29 mouse cellular contexts compared by ENCODE assay signal in genomic region chr7:25210482-25210881, GRCm38 (mm10). TPM values are rescaled to one million over a fixed set of nuclear protein-coding genes. Genes with fewer than 3 reads are reported as not detected.
DNase-seq lines count a peak whose midpoint lies in the region; ATAC-seq and TF ChIP-seq lines count a peak whose summit lies in the region.
"Had no signal": no experiment of that assay in that cellular context is flagged by ENCODE, and none has a peak within 500 bp of the region (broad histone marks: within the 10 kb centered on the region; RNA-seq: fewer than 3 reads in every experiment).

No protein-coding gene starts in this region.

- peaks cover 93% of the 10 kb centered on the region for H3K4me1 ChIP-seq in liver, embryonic 13.5 days (replicated peaks)
- H3K4me1 ChIP-seq in liver, embryonic 14.5 days (replicated peaks; ENCODE audit: control insufficient read depth in 2 of 2, insufficient read depth in 2 of 2, low read length in 1 of 2), result peaks cover 17 to 33% of the 10 kb centered on the region in 2 experiments
- peaks cover 41% of the 10 kb centered on the region for H3K4me1 ChIP-seq in small intestine, adult 2 months (ENCODE audit: control insufficient read depth, insufficient read depth, insufficient read length, low read length)
- H3K4me1 ChIP-seq in stomach, postnatal 0 days (replicated peaks; ENCODE audit: control insufficient read depth, insufficient read depth), result no peaks in the 10 kb centered on the region
- H3K4me1 ChIP-seq: forebrain, embryonic 15.5 days; hindbrain, embryonic 12.5 days; limb, embryonic 12.5 days; neural tube, embryonic 15.5 days had no signal

- no peak for TF ChIP-seq CTCF in liver, embryonic 14.5 days (IDR thresholded peaks at IDR 0.05; ENCODE audit: low read depth)
- TF ChIP-seq CTCF in small intestine, adult 2 months (IDR thresholded peaks at IDR 0.05; ENCODE audit: extremely low read depth, insufficient read length, insufficient replicate concordance, low read depth, low read length), result no peak
- no peak for TF ChIP-seq CTCF in stomach, postnatal 0 days (IDR thresholded peaks at IDR 0.05; ENCODE audit: low read depth)

- 88% methylated on average over 4 of the region's 4 CpGs for WGBS in liver, embryonic 13.5 days (ENCODE audit: insufficient replicate concordance)
- WGBS in liver, embryonic 14.5 days (ENCODE audit: insufficient replicate concordance), result 93% methylated on average over 4 of the region's 4 CpGs
- WGBS in small intestine, adult 2 months, result 89% methylated on average over 4 of the region's 4 CpGs
- 86% methylated on average over 4 of the region's 4 CpGs for WGBS in stomach, postnatal 0 days

- no peak for TF ChIP-seq EP300 in liver, embryonic 14.5 days (IDR thresholded peaks at IDR 0.05; ENCODE audit: low read depth)
- TF ChIP-seq EP300 in stomach, postnatal 0 days (optimal IDR thresholded peaks at IDR 0.05), result no peak

- H3K27me3 ChIP-seq in liver, embryonic 13.5 days, result no peaks in the 10 kb centered on the region
- H3K27me3 ChIP-seq in liver, embryonic 14.5 days (ENCODE audit: control insufficient read depth, insufficient read depth, low read length), result no peaks in the 10 kb centered on the region
- H3K27me3 ChIP-seq in small intestine, adult 2 months (ENCODE audit: control insufficient read depth, insufficient read depth, low read length), result no peaks in the 10 kb centered on the region
- no peaks in the 10 kb centered on the region for H3K27me3 ChIP-seq in stomach, postnatal 0 days (ENCODE audit: control insufficient read depth, insufficient read depth, low read length)
- H3K27me3 ChIP-seq: forebrain, embryonic 15.5 days; heart, embryonic 15.5 days; hindbrain, embryonic 12.5 days; intestine, embryonic 15.5 days; limb, embryonic 12.5 days; neural tube, embryonic 15.5 days had no signal

- peak overlapping the region; percentile 67; the same call in 1 of the 2 replicates for H3K9ac ChIP-seq in liver, embryonic 13.5 days
- H3K9ac ChIP-seq in liver, embryonic 14.5 days (replicated peaks), result 0 out of 2 replicates have a peak overlapping the region, but pooled peaks have one; percentile 25
- H3K9ac ChIP-seq in stomach, postnatal 0 days (ENCODE audit: low read length), result no peak overlapping the region
- H3K9ac ChIP-seq: forebrain, embryonic 15.5 days; heart, embryonic 15.5 days; hindbrain, embryonic 12.5 days; intestine, embryonic 15.5 days; limb, embryonic 12.5 days; neural tube, embryonic 15.5 days had no signal

- H3K9me3 ChIP-seq in liver, embryonic 13.5 days (replicated peaks), result no peaks in the 10 kb centered on the region
- H3K9me3 ChIP-seq in liver, embryonic 14.5 days (ENCODE audit: control insufficient read depth, low read length), result no peaks in the 10 kb centered on the region
- H3K9me3 ChIP-seq in stomach, postnatal 0 days (ENCODE audit: control insufficient read depth, low read length), result no peaks in the 10 kb centered on the region
- H3K9me3 ChIP-seq: forebrain, embryonic 15.5 days; heart, embryonic 15.5 days; hindbrain, embryonic 12.5 days; intestine, embryonic 15.5 days; limb, embryonic 12.5 days; neural tube, embryonic 15.5 days had no signal

- H3K4me3 ChIP-seq in liver, embryonic 13.5 days (replicated peaks), result peak overlapping the region; percentile 48; the same call in 1 of the 2 replicates
- H3K4me3 ChIP-seq in liver, embryonic 14.5 days (ENCODE audit: insufficient read depth in 1 of 2, low read depth in 2 of 2, low read length in 2 of 2), result 0 out of 4 replicates have a peak overlapping the region, but pooled peaks of 1 of the 2 experiments have one; percentile 43
- H3K4me3 ChIP-seq in small intestine, adult 2 months (ENCODE audit: low read depth, low read length), result no peak overlapping the region
- no peak overlapping the region for H3K4me3 ChIP-seq in stomach, postnatal 0 days (ENCODE audit: low read depth, low read length)
- H3K4me3 ChIP-seq: forebrain, embryonic 15.5 days; heart, embryonic 15.5 days; hindbrain, embryonic 12.5 days; intestine, embryonic 15.5 days; layer of hippocampus, adult 2 months; left cerebral cortex, adult 2 months; limb, embryonic 12.5 days; neural tube, embryonic 15.5 days had no signal

- DNase-seq in liver, embryonic 13.5 days, result no peak
- DNase-seq in liver, result no peak
- DNase-seq in gastrocnemius, postnatal 10 days, result peak; percentile 82
- DNase-seq in liver, embryonic 14.5 days (ENCODE audit: low read depth in 3 of 3, low spot score in 3 of 3), result no peak
- DNase-seq in stomach, postnatal 0 days (ENCODE audit: low spot score), result no peak
- DNase-seq in ovary, postnatal 10 days (ENCODE audit: low spot score), result no peak
- DNase-seq: adrenal gland, adult 2 months; adrenal gland, postnatal 36 days; B cell, adult 2 months; cerebellum, adult 18-20 months; cerebellum, postnatal 14 days; heart, postnatal 36 days; kidney, adult 2 months; kidney, postnatal 36 days; lung, adult 2 months; lung, postnatal 10 days; midbrain, embryonic 14.5 days; thymus, adult 2 months; thymus, postnatal 36 days had no signal

- peak overlapping the region; percentile 93 for H3K27ac ChIP-seq in liver, embryonic 13.5 days
- peak overlapping the region; percentile 69; the same call in 1 of the 2 replicates for H3K27ac ChIP-seq in liver, embryonic 14.5 days
- 0 out of 2 replicates have a peak overlapping the region, but pooled peaks have one; percentile 91 for H3K27ac ChIP-seq in small intestine, adult 2 months (ENCODE audit: insufficient read depth, low read depth, low read length)
- H3K27ac ChIP-seq in stomach, postnatal 0 days (replicated peaks), result no peak overlapping the region
- H3K27ac ChIP-seq: forebrain, embryonic 15.5 days; heart, embryonic 15.5 days; hindbrain, embryonic 12.5 days; hindbrain, postnatal 0 days; intestine, embryonic 15.5 days; layer of hippocampus, adult 2 months; left cerebral cortex, adult 2 months; limb, embryonic 12.5 days; neural tube, embryonic 15.5 days had no signal

- no peak for TF ChIP-seq POLR2A in small intestine, adult 2 months (IDR thresholded peaks at IDR 0.05; ENCODE audit: low read depth, low read length)

- H3K36me3 ChIP-seq in liver, embryonic 13.5 days, result peaks cover 99% of the 10 kb centered on the region
- peaks cover 92% of the 10 kb centered on the region for H3K36me3 ChIP-seq in liver, embryonic 14.5 days (replicated peaks; ENCODE audit: control insufficient read depth, insufficient read depth, low read depth)
- peaks cover 61% of the 10 kb centered on the region for H3K36me3 ChIP-seq in small intestine, adult 2 months (ENCODE audit: control insufficient read depth, insufficient read depth, low read length)
- peaks cover 10% of the 10 kb centered on the region; the same call in 1 of the 2 replicates for H3K36me3 ChIP-seq in stomach, postnatal 0 days (ENCODE audit: control insufficient read depth, insufficient read depth, low read length)

- no peak for ATAC-seq in liver, embryonic 13.5 days (ENCODE audit: low read depth)
- no peak for ATAC-seq in liver, embryonic 14.5 days (ENCODE audit: insufficient read depth)
- ATAC-seq in stomach, postnatal 0 days (ENCODE audit: low FRiP score, low TSS enrichment), result no peak
- ATAC-seq: forebrain, embryonic 15.5 days; hindbrain, postnatal 0 days; intestine, embryonic 15.5 days had no signal

- H3K4me2 ChIP-seq in liver, embryonic 13.5 days, result peak overlapping the region; percentile 72
- H3K4me2 ChIP-seq in liver, embryonic 14.5 days (ENCODE audit: low read depth), result peak overlapping the region; percentile 73
- no peak overlapping the region for H3K4me2 ChIP-seq in stomach, postnatal 0 days (replicated peaks; ENCODE audit: low read depth)
- H3K4me2 ChIP-seq: forebrain, embryonic 15.5 days; heart, embryonic 15.5 days; hindbrain, embryonic 12.5 days; intestine, embryonic 15.5 days; limb, embryonic 12.5 days; neural tube, embryonic 15.5 days had no signal

RNA-seq across cellular contexts. Expression of gene Dedd2, which starts 9.9 kb away (rescaled TPM):
- 27.0 and 27.6 TPM in 2 replicates for polyA plus RNA-seq in liver, embryonic 13.5 days (2015; fragmentation: Nextera tagmentation; extraction: Ambion mirVana)
- total RNA-seq in gastrocnemius, postnatal 10 days (2021), result 1 to 10 TPM; 6.3 to 7.4 TPM
- 26.9 and 27.9 TPM in 2 replicates for polyA plus RNA-seq in liver, embryonic 14.5 days (2012; rRNA removed)
- polyA plus RNA-seq in liver, embryonic 14.5 days (2014; fragmentation: Nextera tagmentation; extraction: Ambion mirVana), result 20.8 and 22.7 TPM in 2 replicates
- polyA plus RNA-seq in small intestine, adult 2 months (2012; rRNA removed), result 44.2 and 135 TPM in 2 replicates
- 20.0 and 20.2 TPM in 2 replicates for polyA plus RNA-seq in stomach, postnatal 0 days (2015; fragmentation: Nextera tagmentation; extraction: Ambion mirVana)

RNA-seq across cellular contexts. Expression of gene Zfp526, which starts 10.7 kb away (rescaled TPM):
- polyA plus RNA-seq in liver, embryonic 13.5 days (2015; fragmentation: Nextera tagmentation; extraction: Ambion mirVana), result 2.0 and 2.1 TPM in 2 replicates
- total RNA-seq in gastrocnemius, postnatal 10 days (2021), result 1 to 10 TPM; 6.2 to 8.5 TPM
- polyA plus RNA-seq in liver, embryonic 14.5 days (2012; rRNA removed), result 4.6 and 4.9 TPM in 2 replicates
- polyA plus RNA-seq in liver, embryonic 14.5 days (2014; fragmentation: Nextera tagmentation; extraction: Ambion mirVana), result 2.1 TPM in 2 replicates
- polyA plus RNA-seq in small intestine, adult 2 months (2012; rRNA removed), result 5.8 and 8.7 TPM in 2 replicates
- 1.1 and 1.2 TPM in 2 replicates for polyA plus RNA-seq in stomach, postnatal 0 days (2015; fragmentation: Nextera tagmentation; extraction: Ambion mirVana)

RNA-seq across cellular contexts. Expression of gene Gsk3a, which starts 27.2 kb away (rescaled TPM):
- polyA plus RNA-seq in liver, embryonic 13.5 days (2015; fragmentation: Nextera tagmentation; extraction: Ambion mirVana), result 6.2 and 6.3 TPM in 2 replicates
- total RNA-seq in gastrocnemius, postnatal 10 days (2021), result 10 to 100 TPM; 51.1 to 60.2 TPM
- polyA plus RNA-seq in liver, embryonic 14.5 days (2012; rRNA removed), result 48.6 and 55.6 TPM in 2 replicates
- polyA plus RNA-seq in liver, embryonic 14.5 days (2014; fragmentation: Nextera tagmentation; extraction: Ambion mirVana), result 8.4 and 8.9 TPM in 2 replicates
- polyA plus RNA-seq in small intestine, adult 2 months (2012; rRNA removed), result 77.7 and 163 TPM in 2 replicates
- 5.1 and 5.3 TPM in 2 replicates for polyA plus RNA-seq in stomach, postnatal 0 days (2015; fragmentation: Nextera tagmentation; extraction: Ambion mirVana)

RNA-seq across cellular contexts. Expression of gene Pou2f2, which starts 31.0 kb away (rescaled TPM):
- 1.5 and 1.6 TPM in 2 replicates for polyA plus RNA-seq in liver, embryonic 13.5 days (2015; fragmentation: Nextera tagmentation; extraction: Ambion mirVana)
- total RNA-seq in gastrocnemius, postnatal 10 days (2021), result under 1 TPM; 0.16 to 0.77 TPM
- polyA plus RNA-seq in liver, embryonic 14.5 days (2012; rRNA removed), result 0.73 and 0.74 TPM in 2 replicates
- polyA plus RNA-seq in liver, embryonic 14.5 days (2014; fragmentation: Nextera tagmentation; extraction: Ambion mirVana), result 0.94 and 1.5 TPM in 2 replicates
- polyA plus RNA-seq in small intestine, adult 2 months (2012; rRNA removed), result 2.9 and 6.9 TPM in 2 replicates
- 0.52 and 0.67 TPM in 2 replicates for polyA plus RNA-seq in stomach, postnatal 0 days (2015; fragmentation: Nextera tagmentation; extraction: Ambion mirVana)

RNA-seq across cellular contexts. Expression of gene Erf, which starts 40.1 kb away (rescaled TPM):
- 4.3 TPM in 2 replicates for polyA plus RNA-seq in liver, embryonic 13.5 days (2015; fragmentation: Nextera tagmentation; extraction: Ambion mirVana)
- 10 to 100 TPM; 14.9 to 18.4 TPM for total RNA-seq in gastrocnemius, postnatal 10 days (2021)
- 8.5 and 9.8 TPM in 2 replicates for polyA plus RNA-seq in liver, embryonic 14.5 days (2012; rRNA removed)
- polyA plus RNA-seq in liver, embryonic 14.5 days (2014; fragmentation: Nextera tagmentation; extraction: Ambion mirVana), result 5.1 and 5.3 TPM in 2 replicates
- polyA plus RNA-seq in small intestine, adult 2 months (2012; rRNA removed), result 15.8 and 37.1 TPM in 2 replicates
- polyA plus RNA-seq in stomach, postnatal 0 days (2015; fragmentation: Nextera tagmentation; extraction: Ambion mirVana), result 8.1 and 8.8 TPM in 2 replicates
